Mouse (Mus musculus): ENCODE results near the gene Ccdc142.
A peak's percentile ranks its signal among the peaks of the same experiment; 100 is the strongest.

Ccdc142 gene

GRCm38 (mm10) chr6:83138056-83138455 lies 36.7 kb downstream of the Ccdc142 start:
- peak in 1 of 2 experiments; percentile 55 for DNase-seq (ENCODE audit: low spot score in 2 of 2)

- no peak for DNase-seq (ENCODE audit: low spot score in 2 of 2)
These were observed 38.6 kb downstream of the Ccdc142 start for GRCm38 (mm10) chr6:83140044-83140443.

GRCm38 (mm10) chr6:83141636-83142035 lies 40.2 kb downstream of the Ccdc142 start:
- DNase-seq (ENCODE audit: low spot score in 2 of 2) = no peak

- peak in 1 of 2 experiments; percentile 56 for DNase-seq (ENCODE audit: low spot score in 2 of 2)
These were observed 40.9 kb downstream of the Ccdc142 start for GRCm38 (mm10) chr6:83142211-83142731.

GRCm38 (mm10) chr6:83142886-83143285 lies 41.5 kb downstream of the Ccdc142 start:
- DNase-seq (ENCODE audit: low spot score in 2 of 2) = no peak

- DNase-seq (ENCODE audit: low spot score in 2 of 2) = no peak
These were observed 43.8 kb downstream of the Ccdc142 start for GRCm38 (mm10) chr6:83145209-83145608.

- no peak for DNase-seq (ENCODE audit: low spot score in 2 of 2)
These were observed 44.4 kb downstream of the Ccdc142 start for GRCm38 (mm10) chr6:83145805-83146204.

- no peak for DNase-seq (ENCODE audit: low spot score in 2 of 2)
These were observed 45.9 kb downstream of the Ccdc142 start for GRCm38 (mm10) chr6:83147280-83147679.

GRCm38 (mm10) chr6:83151721-83152120 lies 50.3 kb downstream of the Ccdc142 start:
- DNase-seq (ENCODE audit: low spot score in 2 of 2) = no peak

- no peak for DNase-seq (ENCODE audit: low spot score in 2 of 2)
These were observed 51.6 kb downstream of the Ccdc142 start for GRCm38 (mm10) chr6:83153038-83153437.

- no peak for DNase-seq (ENCODE audit: low spot score in 2 of 2)
These were observed 52.1 kb downstream of the Ccdc142 start for GRCm38 (mm10) chr6:83153485-83153884.

- no peak for DNase-seq (ENCODE audit: low spot score in 2 of 2)
These were observed 54.3 kb downstream of the Ccdc142 start for GRCm38 (mm10) chr6:83155552-83156238.

- peak; percentile 35 to 43 for DNase-seq (ENCODE audit: low spot score in 2 of 2)
These were observed 54.9 kb downstream of the Ccdc142 start, which contains the start of the genes Wdr54 and 1700003E16Rik for GRCm38 (mm10) chr6:83156259-83156684. Gene Wdr54, minus strand, starts transcription at chr6:83156397. Gene 1700003E16Rik, plus strand, starts transcription at chr6:83156404.

Data from heart, adult 9 months (tissue).